Mouse (Mus musculus) spleen, adult 2 months (tissue): ENCODE data around the gene Cars2.

Experiments used
- CTCF ChIP-seq: fragments of 200-500 bp; IDR thresholded peaks from 2 replicates; pipeline ENCODE4 v1.5.1; 2011; ENCODE audit warnings: mild to moderate bottlenecking, inconsistent platforms; ENCODE audit not compliant: insufficient read depth, insufficient read length, insufficient replicate concordance; ENCODE audit errors: extremely low read depth
- POLR2A ChIP-seq: fragments of 200-500 bp; IDR thresholded peaks from 2 replicates; pipeline ENCODE4 v1.6.1; 2011; ENCODE audit warnings: low read depth, low read length, inconsistent platforms

DNA sequence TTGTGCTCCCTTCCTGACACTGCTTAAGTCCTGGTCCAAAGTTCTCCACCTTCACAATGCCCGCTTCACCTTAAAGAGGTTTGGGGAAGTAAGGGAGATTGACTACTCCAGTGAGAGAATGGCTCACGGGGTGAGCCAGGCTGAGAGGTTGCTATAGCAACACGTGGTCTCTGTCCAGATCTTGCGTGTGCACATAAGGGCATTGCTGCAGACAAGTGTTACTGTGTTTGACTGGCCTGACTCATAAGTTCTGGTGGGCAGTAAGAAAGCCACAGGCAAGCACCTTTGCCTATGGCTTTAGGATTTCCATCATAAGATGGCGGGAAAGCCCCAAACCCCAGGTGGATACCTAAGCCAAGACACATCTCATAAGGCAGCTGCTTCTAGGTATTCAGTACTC lies 13.7 kb upstream of the Cars2 start:
- TF ChIP-seq POLR2A (no peak), CTCF (no peak)
